24 mouse cellular contexts compared by ENCODE assay signal in genomic region chr10:42188091-42188490, GRCm38 (mm10).
DNase-seq lines count a peak whose midpoint lies in the region; ATAC-seq lines count a peak whose summit lies in the region.
"Had no signal": no experiment of that assay in that cellular context is flagged by ENCODE, and none has a peak within 500 bp of the region (broad histone marks: within the 10 kb centered on the region; RNA-seq: fewer than 3 reads in every experiment).

No protein-coding gene starts in this region.

- H3K36me3 ChIP-seq in forebrain, embryonic 13.5 days (ENCODE audit: poor library complexity, severe bottlenecking) = peaks cover 9% of the 10 kb centered on the region; the same call in 1 of the 2 replicates
- peaks cover 14% of the 10 kb centered on the region for H3K36me3 ChIP-seq in forebrain, embryonic 14.5 days (ENCODE audit: control insufficient read depth, insufficient read depth, low read length)
- H3K36me3 ChIP-seq in heart, embryonic 12.5 days = peaks cover 28% of the 10 kb centered on the region

- no peak overlapping the region for H3K9ac ChIP-seq in forebrain, embryonic 13.5 days
- no peak overlapping the region for H3K9ac ChIP-seq in forebrain, embryonic 14.5 days (ENCODE audit: low read length)
- no peak overlapping the region for H3K9ac ChIP-seq in heart, embryonic 12.5 days
- H3K9ac ChIP-seq: forebrain, embryonic 12.5 days; kidney, embryonic 15.5 days; limb, embryonic 12.5 days; liver, postnatal 0 days; midbrain, embryonic 12.5 days had no signal

- no peak overlapping the region for H3K4me3 ChIP-seq in forebrain, embryonic 13.5 days
- no peak overlapping the region for H3K4me3 ChIP-seq in forebrain, embryonic 14.5 days (ENCODE audit: low read depth, low read length)
- no peak overlapping the region for H3K4me3 ChIP-seq in heart, embryonic 12.5 days
- H3K4me3 ChIP-seq: forebrain, embryonic 12.5 days; kidney, embryonic 15.5 days; limb, embryonic 12.5 days; midbrain, embryonic 12.5 days had no signal

- no peaks in the 10 kb centered on the region for H3K9me3 ChIP-seq in forebrain, embryonic 13.5 days (replicated peaks)
- no peaks in the 10 kb centered on the region for H3K9me3 ChIP-seq in forebrain, embryonic 14.5 days (replicated peaks; ENCODE audit: control insufficient read depth, low read length)
- no peaks in the 10 kb centered on the region for H3K9me3 ChIP-seq in heart, embryonic 12.5 days (replicated peaks)
- H3K9me3 ChIP-seq: forebrain, embryonic 12.5 days; G1E; kidney, embryonic 15.5 days; limb, embryonic 12.5 days; midbrain, embryonic 12.5 days had no signal

- no peak for DNase-seq in forebrain, embryonic 14.5 days (ENCODE audit: low spot score)
- no peak for DNase-seq in heart, postnatal 4 days
- peak; percentile 17 for DNase-seq in urinary bladder, adult 2 months (ENCODE audit: low spot score)
- no peak for DNase-seq in urinary bladder, adult 18-20 months (ENCODE audit: low spot score in 2 of 2)
- DNase-seq in thymus, postnatal 14 days = no peak
- no peak for DNase-seq in thymus, postnatal 25 days
- DNase-seq: adrenal gland, adult 8-10 months; cerebellum, adult 8-10 months; kidney, adult 11 months; kidney, postnatal 36 days; layer of hippocampus, postnatal 36 days; liver, postnatal 0 days; lung, postnatal 14 days; right cerebral cortex, postnatal 25 days; spleen, adult 18-20 months had no signal

- H3K4me2 ChIP-seq in forebrain, embryonic 13.5 days = no peak overlapping the region
- no peak overlapping the region for H3K4me2 ChIP-seq in forebrain, embryonic 14.5 days (ENCODE audit: low read length)
- H3K4me2 ChIP-seq in heart, embryonic 12.5 days = no peak overlapping the region
- H3K4me2 ChIP-seq: forebrain, embryonic 12.5 days; kidney, embryonic 15.5 days; limb, embryonic 12.5 days; liver, embryonic 11.5 days; midbrain, embryonic 12.5 days had no signal

- ATAC-seq in forebrain, embryonic 13.5 days = no peak
- no peak for ATAC-seq in forebrain, embryonic 14.5 days
- ATAC-seq in heart, embryonic 12.5 days (ENCODE audit: insufficient number of reproducible peaks, low FRiP score) = 0 out of 2 replicates have a peak, but pooled peaks have one; percentile 7
- ATAC-seq: liver, postnatal 0 days; Patski had no signal

- peaks cover 18% of the 10 kb centered on the region for H3K4me1 ChIP-seq in forebrain, embryonic 13.5 days
- peaks cover 4% of the 10 kb centered on the region for H3K4me1 ChIP-seq in forebrain, embryonic 14.5 days (ENCODE audit: control insufficient read depth, insufficient read depth, low read length)
- peaks cover 56% of the 10 kb centered on the region for H3K4me1 ChIP-seq in heart, embryonic 12.5 days (replicated peaks)

- no peaks in the 10 kb centered on the region for H3K27me3 ChIP-seq in forebrain, embryonic 13.5 days
- no peaks in the 10 kb centered on the region for H3K27me3 ChIP-seq in forebrain, embryonic 14.5 days (replicated peaks; ENCODE audit: control insufficient read depth, insufficient read depth, low read length)
- H3K27me3 ChIP-seq in heart, embryonic 12.5 days (replicated peaks) = no peaks in the 10 kb centered on the region
- H3K27me3 ChIP-seq: forebrain, embryonic 12.5 days; kidney, embryonic 15.5 days; limb, embryonic 12.5 days; Patski had no signal

- peak overlapping the region; percentile 15; the same call in 1 of the 2 replicates for H3K27ac ChIP-seq in forebrain, embryonic 13.5 days
- H3K27ac ChIP-seq in forebrain, embryonic 14.5 days (ENCODE audit: low read depth, low read length) = no peak overlapping the region
- no peak overlapping the region for H3K27ac ChIP-seq in heart, embryonic 12.5 days (ENCODE audit: poor library complexity, severe bottlenecking)
- H3K27ac ChIP-seq: forebrain, embryonic 12.5 days; kidney, embryonic 15.5 days; limb, embryonic 12.5 days; midbrain, embryonic 12.5 days had no signal

- WGBS in forebrain, embryonic 13.5 days = 68% methylated on average over 9 of the region's 9 CpGs
- 65% methylated on average over 9 of the region's 9 CpGs for WGBS in forebrain, embryonic 14.5 days
- WGBS in heart, embryonic 12.5 days = 54% methylated on average over 9 of the region's 9 CpGs
